Mouse (Mus musculus): ENCODE measurements around the gene Rnf208.

DNA sequence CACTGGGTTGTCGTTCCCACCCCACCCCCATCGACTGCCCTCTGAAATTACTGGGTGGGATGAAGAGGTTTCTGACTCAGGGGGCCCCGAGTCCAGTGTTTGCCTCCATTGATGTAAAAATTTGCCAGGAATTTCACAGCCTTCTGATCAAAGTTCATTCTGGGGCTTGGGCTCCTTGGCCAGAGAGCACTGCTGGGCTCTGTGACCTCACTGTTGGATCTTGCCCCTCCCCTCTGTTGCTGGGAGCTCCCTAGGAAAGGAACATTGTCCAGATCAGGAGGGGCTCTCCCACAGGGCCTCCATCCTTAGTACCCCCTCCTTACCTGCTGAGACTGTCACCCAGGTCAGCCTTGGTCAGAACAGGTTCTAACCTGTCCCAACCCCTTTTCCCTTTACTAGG is 27.6 kb upstream of the Rnf208 start, which contains the start of gene Stpg3:
- TF ChIP-seq CHD2 (IDR thresholded peaks at IDR 0.05; ENCODE audit: low read depth, low read length) (no peak), ZNF384 (IDR thresholded peaks at IDR 0.05; ENCODE audit: low read depth, low read length) (no peak), HCFC1 (IDR thresholded peaks at IDR 0.05; ENCODE audit: borderline replicate concordance, insufficient read depth, low read length) (no peak)

Measured in ES-E14 (cell line).